Mouse (Mus musculus): ENCODE measurements around the gene Egr4.

The Egr4 gene

GRCm38 (mm10) chr6:85513531-85513910, at the start of gene Egr4:
Gene Egr4, minus strand, starts transcription at chr6:85513589.
- CTCF ChIA-PET = no interaction called here

- CTCF ChIA-PET = no interaction called here
Measured at GRCm38 (mm10) chr6:85562374-85562773, 49.0 kb upstream of the Egr4 start.

- CTCF ChIA-PET = no interaction called here
Measured at GRCm38 (mm10) chr6:85547642-85548041, 34.3 kb upstream of the Egr4 start.

- CTCF ChIA-PET = no interaction called here
Measured at GRCm38 (mm10) chr6:85544251-85544881, 31.0 kb upstream of the Egr4 start.

- CTCF ChIA-PET = no interaction called here
Measured at GRCm38 (mm10) chr6:85543351-85544175, 30.2 kb upstream of the Egr4 start.

GRCm38 (mm10) chr6:85522825-85523224, 9.4 kb upstream of the Egr4 start:
- CTCF ChIA-PET = no interaction called here

- CTCF ChIA-PET = interaction anchor here (0.7 kb wide), 1 partner anchor 88 kb away, joined by 8 read pairs; no protein-coding TSS in a partner anchor
Measured at GRCm38 (mm10) chr6:85522026-85522425, 8.6 kb upstream of the Egr4 start.

- CTCF ChIA-PET = no interaction called here
Measured at GRCm38 (mm10) chr6:85518091-85518693, 4.8 kb upstream of the Egr4 start.

GRCm38 (mm10) chr6:85515941-85516340, 2.6 kb upstream of the Egr4 start:
- CTCF ChIA-PET = no interaction called here

GRCm38 (mm10) chr6:85512577-85513530, 535 bp downstream of the Egr4 start:
- CTCF ChIA-PET = no interaction called here

- CTCF ChIA-PET = no interaction called here
Measured at GRCm38 (mm10) chr6:85512056-85512440, 1.3 kb downstream of the Egr4 start.

- CTCF ChIA-PET = interaction anchor here (0.8 kb wide), 1 partner anchor 46 kb away, joined by 3 read pairs; no protein-coding TSS in a partner anchor
Measured at GRCm38 (mm10) chr6:85511286-85512055, 1.9 kb downstream of the Egr4 start.

- CTCF ChIA-PET = interaction anchor here (0.8 kb wide), 1 partner anchor 45 kb away, joined by 3 read pairs; no protein-coding TSS in a partner anchor
Measured at GRCm38 (mm10) chr6:85510476-85510875, 2.9 kb downstream of the Egr4 start.

GRCm38 (mm10) chr6:85508602-85509001, 4.8 kb downstream of the Egr4 start:
- CTCF ChIA-PET = no interaction called here

GRCm38 (mm10) chr6:85504908-85505307, 8.5 kb downstream of the Egr4 start:
- CTCF ChIA-PET = no interaction called here

GRCm38 (mm10) chr6:85502911-85503250, 10.5 kb downstream of the Egr4 start, which contains the start of gene Fbxo41:
Gene Fbxo41, minus strand, starts transcription at chr6:85502994.
- CTCF ChIA-PET = no interaction called here

- CTCF ChIA-PET = no interaction called here
Measured at GRCm38 (mm10) chr6:85502103-85502910, 11.1 kb downstream of the Egr4 start.

GRCm38 (mm10) chr6:85501571-85502102, 11.8 kb downstream of the Egr4 start:
- CTCF ChIA-PET = no interaction called here

GRCm38 (mm10) chr6:85500416-85500815, 13.0 kb downstream of the Egr4 start:
- CTCF ChIA-PET = no interaction called here

- CTCF ChIA-PET = no interaction called here
Measured at GRCm38 (mm10) chr6:85498147-85498546, 15.2 kb downstream of the Egr4 start.

All from spleen, embryonic (tissue).